Mouse (Mus musculus) liver, postnatal 0 days (tissue): ENCODE measurements around the gene Dcun1d1.

Experiments used
- CTCF ChIP-seq: sonication (generic); IDR thresholded peaks from 2 replicates; pipeline ENCODE4 v1.5.1; 2016; ENCODE audit warnings: antibody characterized with exemption, low read depth
- EP300 ChIP-seq: IDR thresholded peaks from 2 replicates; pipeline ENCODE4 v1.6.1; 2016; ENCODE audit warnings: antibody characterized with exemption, low read depth, mild to moderate bottlenecking

- TF ChIP-seq CTCF, result no peak
- no peak for TF ChIP-seq EP300
These were observed 3.4 kb upstream of the Dcun1d1 start for GRCm38 (mm10) chr3:35940520-35941135.
